8 mouse cellular contexts compared by ENCODE assay signal in the genomic region with DNA sequence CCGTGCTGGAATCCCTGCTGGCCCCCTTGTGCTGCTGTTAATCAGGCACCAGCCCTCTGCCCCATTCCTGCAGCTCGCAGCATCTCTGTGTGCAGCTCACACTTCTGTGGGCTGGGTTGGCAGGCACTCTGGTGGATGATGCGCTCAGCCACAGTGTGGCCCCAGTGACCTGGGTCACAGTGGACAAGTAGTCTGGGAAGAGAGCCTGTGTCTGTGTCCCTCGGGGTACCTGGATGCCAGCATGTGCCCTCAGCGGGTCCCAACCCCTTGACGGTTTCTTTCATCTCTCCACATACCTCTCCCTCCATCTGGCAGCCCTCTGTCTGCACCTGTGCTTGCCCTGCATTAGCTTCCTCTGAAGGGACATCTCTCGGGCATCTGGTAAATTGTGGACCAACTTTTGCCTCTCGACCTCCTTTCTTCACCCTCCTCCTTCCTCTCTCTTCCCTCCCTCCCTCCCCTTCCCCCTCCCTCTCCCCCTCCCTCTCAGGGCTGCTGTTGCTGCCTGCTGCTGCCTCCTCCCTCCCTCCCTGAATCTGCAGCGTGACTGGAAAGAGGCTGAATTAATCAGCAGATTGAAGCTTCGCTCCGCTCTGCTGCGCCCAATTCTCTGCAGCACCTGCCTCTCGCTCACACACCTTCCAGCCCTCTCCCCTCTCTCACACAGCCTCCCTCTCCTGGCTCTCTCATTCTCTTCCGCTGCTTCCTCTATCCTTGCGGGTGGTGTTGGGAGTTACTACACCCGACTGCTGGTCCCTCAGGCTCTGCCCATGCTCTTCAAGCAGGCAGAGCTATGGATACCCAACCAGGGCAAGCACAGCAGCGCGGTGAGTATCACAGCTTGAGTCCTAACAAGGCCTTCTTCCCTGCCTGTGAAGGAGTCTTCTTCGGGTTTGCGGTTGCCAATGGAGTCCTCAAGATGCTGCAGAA. TPM values are rescaled to one million over a fixed set of nuclear protein-coding genes. Genes with fewer than 3 reads are reported as not detected.
DNase-seq lines count a peak whose midpoint lies in the region; ATAC-seq and TF ChIP-seq lines count a peak whose summit lies in the region.

No protein-coding gene starts in this region.

- 33% methylated on average over 20 of the region's 20 CpGs for WGBS in stomach, embryonic 15.5 days

- peak; percentile 72 for DNase-seq in Muller cell, postnatal 12 days (ENCODE audit: inconsistent ontology term)
- peak; percentile 38 to 41 for DNase-seq in frontal cortex, postnatal 25 days (ENCODE audit: low spot score in 2 of 2)
- peak; percentile 55 to 67 for DNase-seq in layer of hippocampus, adult 2 months (ENCODE audit: low spot score in 2 of 2)
- DNase-seq in mesoderm, embryonic 11.5 days (ENCODE audit: low read depth, low spot score): peak; percentile 59
- DNase-seq in adrenal gland, postnatal 36 days: no peak

- no peak overlapping the region for H3K27ac ChIP-seq in ES-Bruce4 (ENCODE audit: insufficient read depth, low read length)
- peak overlapping the region; percentile 87 for H3K27ac ChIP-seq in layer of hippocampus, adult 2 months
- peak overlapping the region; percentile 94 for H3K27ac ChIP-seq in stomach, embryonic 15.5 days

- peak overlapping the region; percentile 5; the same call in 1 of the 2 replicates for H3K4me3 ChIP-seq in ES-Bruce4 (ENCODE audit: low read depth, low read length)
- H3K4me3 ChIP-seq in layer of hippocampus, adult 2 months: peak overlapping the region; percentile 53
- no peak overlapping the region for H3K4me3 ChIP-seq in stomach, embryonic 15.5 days (replicated peaks)

- no peak overlapping the region; the same call in 1 of the 2 replicates for H3K4me2 ChIP-seq in stomach, embryonic 15.5 days

- H3K4me1 ChIP-seq in ES-Bruce4 (ENCODE audit: control insufficient read depth, insufficient read depth, low read length): peaks cover 20% of the 10 kb centered on the region
- H3K4me1 ChIP-seq in stomach, embryonic 15.5 days: peaks cover 42% of the 10 kb centered on the region

- no peaks in the 10 kb centered on the region for H3K27me3 ChIP-seq in ES-Bruce4 (ENCODE audit: control insufficient read depth, insufficient read depth, low read length, poor library complexity, severe bottlenecking)
- H3K27me3 ChIP-seq in stomach, embryonic 15.5 days (replicated peaks): no peaks in the 10 kb centered on the region

- TF ChIP-seq CTCF in ES-Bruce4 (IDR thresholded peaks at IDR 0.05; ENCODE audit: low read depth, low read length): no peak
- no peak for TF ChIP-seq CTCF in layer of hippocampus, adult 2 months (conservative IDR thresholded peaks at IDR 0.05)

- H3K9me3 ChIP-seq in ES-Bruce4 (replicated peaks; ENCODE audit: control insufficient read depth, insufficient read depth, low read length, poor library complexity, severe bottlenecking): no peaks in the 10 kb centered on the region
- H3K9me3 ChIP-seq in stomach, embryonic 15.5 days: no peaks in the 10 kb centered on the region

- TF ChIP-seq EP300 in ES-Bruce4 (IDR thresholded peaks at IDR 0.05; ENCODE audit: insufficient read depth, low read depth, low read length): no peak

- ATAC-seq in stomach, embryonic 15.5 days (ENCODE audit: insufficient read depth, low FRiP score, low read depth): no peak
- no peak for ATAC-seq in erythroid progenitor cell, adult 5-6 weeks (replicated peaks; ENCODE audit: low FRiP score, poor library complexity, severe bottlenecking)

- H3K9ac ChIP-seq in ES-Bruce4 (ENCODE audit: low read depth, poor library complexity, severe bottlenecking): no peak overlapping the region
- no peak overlapping the region for H3K9ac ChIP-seq in stomach, embryonic 15.5 days

- no peaks in the 10 kb centered on the region for H3K36me3 ChIP-seq in ES-Bruce4 (ENCODE audit: control insufficient read depth, insufficient read depth, low read length, poor library complexity, severe bottlenecking)
- no peaks in the 10 kb centered on the region for H3K36me3 ChIP-seq in stomach, embryonic 15.5 days

- no peak for TF ChIP-seq POLR2A in ES-Bruce4 (IDR thresholded peaks at IDR 0.05; ENCODE audit: insufficient read depth, low read length)

RNA-seq across cellular contexts. Expression of a gene that starts 15.2 kb away (rescaled TPM):
- 29.2 and 32.6 TPM in 2 replicates for polyA plus RNA-seq in ES-Bruce4 (2011; ENCODE audit: insufficient read depth, insufficient read length, low read depth, missing spikeins)
- 10 to 100 TPM; 47.4 to 58.2 TPM for total RNA-seq in layer of hippocampus, adult 2 months (2021)
- polyA plus RNA-seq in stomach, embryonic 15.5 days (2015; fragmentation: Nextera tagmentation; extraction: Ambion mirVana): 19.9 and 20.7 TPM in 2 replicates
- total RNA-seq in erythroid progenitor cell, adult 5-6 weeks (2015; ENCODE audit: low replicate concordance): 32.1 and 36.9 TPM in 2 replicates
- total RNA-seq in erythroid progenitor cell, adult 5-6 weeks (2017; ENCODE audit: low replicate concordance): 35.2 and 35.3 TPM in 2 replicates
- total RNA-seq in adrenal gland, postnatal 36 days (2021): 10 to 100 TPM; 74.6 to 95.5 TPM

RNA-seq across cellular contexts. Expression of a gene that starts 33.0 kb away (rescaled TPM):
- polyA plus RNA-seq in ES-Bruce4 (2011; ENCODE audit: insufficient read depth, insufficient read length, low read depth, missing spikeins): 10.5 and 12.1 TPM in 2 replicates
- total RNA-seq in layer of hippocampus, adult 2 months (2021): 10 to 100 TPM; 17.7 to 19.7 TPM
- polyA plus RNA-seq in stomach, embryonic 15.5 days (2015; fragmentation: Nextera tagmentation; extraction: Ambion mirVana): 11.7 and 13.1 TPM in 2 replicates
- 6.7 and 13.0 TPM in 2 replicates for total RNA-seq in erythroid progenitor cell, adult 5-6 weeks (2015; ENCODE audit: low replicate concordance)
- total RNA-seq in erythroid progenitor cell, adult 5-6 weeks (2017; ENCODE audit: low replicate concordance): 5.6 and 6.0 TPM in 2 replicates
- total RNA-seq in adrenal gland, postnatal 36 days (2021): 10 to 100 TPM; 58.9 to 72.9 TPM

RNA-seq across cellular contexts. Expression of a gene that starts 34.1 kb away (rescaled TPM):
- 26.9 and 30.2 TPM in 2 replicates for polyA plus RNA-seq in ES-Bruce4 (2011; ENCODE audit: insufficient read depth, insufficient read length, low read depth, missing spikeins)
- total RNA-seq in layer of hippocampus, adult 2 months (2021): 10 to 100 TPM; 11.8 to 13.0 TPM
- polyA plus RNA-seq in stomach, embryonic 15.5 days (2015; fragmentation: Nextera tagmentation; extraction: Ambion mirVana): 28.2 and 30.6 TPM in 2 replicates
- 4.0 and 12.6 TPM in 2 replicates for total RNA-seq in erythroid progenitor cell, adult 5-6 weeks (2015; ENCODE audit: low replicate concordance)
- total RNA-seq in erythroid progenitor cell, adult 5-6 weeks (2017; ENCODE audit: low replicate concordance): 3.6 and 4.3 TPM in 2 replicates
- 10 to 100 TPM; 17.1 to 21.4 TPM for total RNA-seq in adrenal gland, postnatal 36 days (2021)

RNA-seq across cellular contexts. Expression of a gene that starts 43.4 kb away (rescaled TPM):
- polyA plus RNA-seq in ES-Bruce4 (2011; ENCODE audit: insufficient read depth, insufficient read length, low read depth, missing spikeins): 92.1 and 99.1 TPM in 2 replicates
- total RNA-seq in layer of hippocampus, adult 2 months (2021): 1 to 10 TPM; 1.6 to 2.3 TPM
- polyA plus RNA-seq in stomach, embryonic 15.5 days (2015; fragmentation: Nextera tagmentation; extraction: Ambion mirVana): 60.4 and 61.5 TPM in 2 replicates
- total RNA-seq in erythroid progenitor cell, adult 5-6 weeks (2015; ENCODE audit: low replicate concordance): 1.7 TPM in 1 of 2 replicates, not detected in the other
- total RNA-seq in erythroid progenitor cell, adult 5-6 weeks (2017; ENCODE audit: low replicate concordance): 0.26 and 1.8 TPM in 2 replicates
- 10 to 100 TPM in 1 of 2 experiments, 1 to 10 TPM in 1; 4.9 to 10.9 TPM for total RNA-seq in adrenal gland, postnatal 36 days (2021)

Comparison
In these comparisons a context has a peak if more than half of its experiments do, and no peak if none do; other contexts are left out.
1. DNase-seq: peak in Muller cell, postnatal 12 days (single experiment), frontal cortex, postnatal 25 days (2 of 2), layer of hippocampus, adult 2 months (2 of 2) and mesoderm, embryonic 11.5 days (single experiment); none in adrenal gland, postnatal 36 days (0 of 2).